Mouse (Mus musculus): ENCODE measurements around the gene a. TPM values are rescaled to one million over a fixed set of nuclear protein-coding genes. Genes with fewer than 3 reads are reported as not detected.
"Not testable (repeated sequence)": the region's sequence is repeated elsewhere in the genome, so short reads cannot be mapped to it uniquely, and the experiment has no call there.

Gene a
- total and polyA plus RNA-seq, 3 experiments, result 0.44 TPM; not detected in 2

GRCm38 (mm10) chr2:154917866-154918641, 126.9 kb downstream of the a start:
- ATAC-seq (ENCODE audit: extremely low read depth, insufficient number of reproducible peaks, low FRiP score, poor library complexity, severe bottlenecking), result no peak
- Histone ChIP-seq H3K27me3 (ENCODE audit: insufficient read depth, low read length) (peaks cover 6% of the 10 kb centered on the region), H3K4me1 (ENCODE audit: insufficient read depth, low read depth, low read length) (no peaks in the 10 kb centered on the region), H3K9me3 (replicated peaks) (no peaks in the 10 kb centered on the region), H3K4me3 (ENCODE audit: low read depth, low read length) (no peak overlapping the region), H3K36me3 (replicated peaks) (no peaks in the 10 kb centered on the region)
- no peak for TF ChIP-seq POLR2AphosphoS5 (IDR thresholded peaks at IDR 0.05; ENCODE audit: insufficient replicate concordance, low read depth, low read length)
- TF ChIP-seq CTCF (IDR thresholded peaks at IDR 0.05; ENCODE audit: low read depth, low read length), result no peak
- no peak for TF ChIP-seq TAL1 (conservative IDR thresholded peaks at IDR 0.05; ENCODE audit: low read depth, low read length)
- no peak for TF ChIP-seq GATA1 (IDR thresholded peaks at IDR 0.05; ENCODE audit: borderline replicate concordance, low read length)
- TF ChIP-seq GATA2 (IDR thresholded peaks at IDR 0.05; ENCODE audit: borderline replicate concordance, low read depth, low read length), result no peak
- DNase-seq (ENCODE audit: low spot score), result no peak

- DNase-seq (ENCODE audit: low spot score) (no peak), ATAC-seq (ENCODE audit: extremely low read depth, insufficient number of reproducible peaks, low FRiP score, poor library complexity, severe bottlenecking) (no peak)
- Histone ChIP-seq H3K4me1 (ENCODE audit: insufficient read depth, low read depth, low read length) (no peaks in the 10 kb centered on the region), H3K27me3 (ENCODE audit: insufficient read depth, low read length) (peaks cover 8% of the 10 kb centered on the region; the same call in 1 of the 2 replicates), H3K36me3 (replicated peaks) (no peaks in the 10 kb centered on the region), H3K9me3 (replicated peaks) (no peaks in the 10 kb centered on the region), H3K4me3 (ENCODE audit: low read depth, low read length) (no peak overlapping the region)
- TF ChIP-seq TAL1 (conservative IDR thresholded peaks at IDR 0.05; ENCODE audit: low read depth, low read length), result no peak
- no peak for TF ChIP-seq GATA2 (IDR thresholded peaks at IDR 0.05; ENCODE audit: borderline replicate concordance, low read depth, low read length)
- no peak for TF ChIP-seq GATA1 (IDR thresholded peaks at IDR 0.05; ENCODE audit: borderline replicate concordance, low read length)
- no peak for TF ChIP-seq CTCF (IDR thresholded peaks at IDR 0.05; ENCODE audit: low read depth, low read length)
- no peak for TF ChIP-seq POLR2AphosphoS5 (IDR thresholded peaks at IDR 0.05; ENCODE audit: insufficient replicate concordance, low read depth, low read length)
Observed at GRCm38 (mm10) chr2:154920896-154921295, 129.7 kb downstream of the a start.

- not testable (repeated sequence) for H3K4me1 ChIP-seq (ENCODE audit: insufficient read depth, low read depth, low read length); H3K36me3 ChIP-seq (replicated peaks); H3K27me3 ChIP-seq (ENCODE audit: insufficient read depth, low read length); DNase-seq (ENCODE audit: low spot score); H3K4me3 ChIP-seq (ENCODE audit: low read depth, low read length); ATAC-seq (ENCODE audit: extremely low read depth, insufficient number of reproducible peaks, low FRiP score, poor library complexity, severe bottlenecking); H3K9me3 ChIP-seq (replicated peaks)
Observed at GRCm38 (mm10) chr2:154922134-154922533, 130.9 kb downstream of the a start.

GRCm38 (mm10) chr2:154925411-154926031, 134.3 kb downstream of the a start:
- Histone ChIP-seq H3K4me1 (ENCODE audit: insufficient read depth, low read depth, low read length) (peaks cover 3% of the 10 kb centered on the region; the same call in 1 of the 2 replicates), H3K4me3 (ENCODE audit: low read depth, low read length) (no peak overlapping the region), H3K9me3 (replicated peaks) (no peaks in the 10 kb centered on the region), H3K36me3 (replicated peaks) (no peaks in the 10 kb centered on the region), H3K27me3 (ENCODE audit: insufficient read depth, low read length) (peaks cover 12% of the 10 kb centered on the region)
- TF ChIP-seq CTCF (IDR thresholded peaks at IDR 0.05; ENCODE audit: low read depth, low read length) (no peak), TAL1 (conservative IDR thresholded peaks at IDR 0.05; ENCODE audit: low read depth, low read length) (no peak), GATA2 (IDR thresholded peaks at IDR 0.05; ENCODE audit: borderline replicate concordance, low read depth, low read length) (no peak), GATA1 (IDR thresholded peaks at IDR 0.05; ENCODE audit: borderline replicate concordance, low read length) (no peak), POLR2AphosphoS5 (IDR thresholded peaks at IDR 0.05; ENCODE audit: insufficient replicate concordance, low read depth, low read length) (no peak)
- DNase-seq (ENCODE audit: low spot score), result no peak
- no peak for ATAC-seq (ENCODE audit: extremely low read depth, insufficient number of reproducible peaks, low FRiP score, poor library complexity, severe bottlenecking)

GRCm38 (mm10) chr2:154926843-154927242, 135.6 kb downstream of the a start:
- peaks cover 3% of the 10 kb centered on the region; the same call in 1 of the 2 replicates for H3K4me1 ChIP-seq (ENCODE audit: insufficient read depth, low read depth, low read length)
- DNase-seq (ENCODE audit: low spot score), result no peak
- no peaks in the 10 kb centered on the region for H3K36me3 ChIP-seq (replicated peaks)
- peaks cover 15% of the 10 kb centered on the region for H3K27me3 ChIP-seq (ENCODE audit: insufficient read depth, low read length)
- no peak overlapping the region for H3K4me3 ChIP-seq (ENCODE audit: low read depth, low read length)
- ATAC-seq (ENCODE audit: extremely low read depth, insufficient number of reproducible peaks, low FRiP score, poor library complexity, severe bottlenecking), result no peak
- TF ChIP-seq GATA1 (IDR thresholded peaks at IDR 0.05; ENCODE audit: borderline replicate concordance, low read length) (no peak), TAL1 (conservative IDR thresholded peaks at IDR 0.05; ENCODE audit: low read depth, low read length) (no peak), GATA2 (IDR thresholded peaks at IDR 0.05; ENCODE audit: borderline replicate concordance, low read depth, low read length) (no peak), CTCF (IDR thresholded peaks at IDR 0.05; ENCODE audit: low read depth, low read length) (no peak), POLR2AphosphoS5 (IDR thresholded peaks at IDR 0.05; ENCODE audit: insufficient replicate concordance, low read depth, low read length) (no peak)
- no peaks in the 10 kb centered on the region for H3K9me3 ChIP-seq (replicated peaks)

GRCm38 (mm10) chr2:154928298-154928697, 137.1 kb downstream of the a start:
- no peak overlapping the region for H3K4me3 ChIP-seq (ENCODE audit: low read depth, low read length)
- H3K27me3 ChIP-seq (ENCODE audit: insufficient read depth, low read length), result peaks cover 15% of the 10 kb centered on the region
- no peaks in the 10 kb centered on the region for H3K9me3 ChIP-seq (replicated peaks)
- TF ChIP-seq CTCF (IDR thresholded peaks at IDR 0.05; ENCODE audit: low read depth, low read length) (no peak), GATA2 (IDR thresholded peaks at IDR 0.05; ENCODE audit: borderline replicate concordance, low read depth, low read length) (no peak), POLR2AphosphoS5 (IDR thresholded peaks at IDR 0.05; ENCODE audit: insufficient replicate concordance, low read depth, low read length) (no peak)
- H3K4me1 ChIP-seq (ENCODE audit: insufficient read depth, low read depth, low read length), result peaks cover 3% of the 10 kb centered on the region; the same call in 1 of the 2 replicates
- no peak for ATAC-seq (ENCODE audit: extremely low read depth, insufficient number of reproducible peaks, low FRiP score, poor library complexity, severe bottlenecking)
- no peaks in the 10 kb centered on the region for H3K36me3 ChIP-seq (replicated peaks)
- DNase-seq (ENCODE audit: low spot score), result no peak

Measured in G1E (cell line).